Comparison of ENCODE assay signal across 18 mouse cellular contexts in the genomic region with DNA sequence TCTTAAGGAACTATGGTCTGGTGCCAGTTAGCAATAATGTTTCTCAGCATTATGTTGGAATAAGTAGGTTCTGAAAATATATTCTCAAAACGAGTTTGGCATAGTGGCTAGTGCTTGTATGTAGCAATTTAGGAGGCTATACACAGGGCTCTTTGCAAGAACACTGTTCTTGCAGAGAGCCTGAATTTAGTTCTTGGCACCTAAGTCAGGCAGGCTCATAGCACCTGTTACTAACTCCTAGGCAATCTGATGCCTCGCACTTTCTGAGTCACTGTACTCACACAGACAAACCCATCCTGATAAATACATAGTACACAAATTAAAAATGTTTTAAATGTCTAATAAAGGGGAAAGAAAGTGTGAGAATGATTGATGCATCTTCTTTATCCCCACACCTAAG. TPM values are rescaled to one million over a fixed set of nuclear protein-coding genes. Genes with fewer than 3 reads are reported as not detected.
A peak's percentile ranks its signal among the peaks of the same experiment; 100 is the strongest.
DNase-seq lines count a peak whose midpoint lies in the region; TF ChIP-seq lines count a peak whose summit lies in the region.
"Had no signal": no experiment of that assay in that cellular context is flagged by ENCODE, and none has a peak within 500 bp of the region (broad histone marks: within the 10 kb centered on the region; RNA-seq: fewer than 3 reads in every experiment).

No protein-coding gene starts in this region.

- TF ChIP-seq CTCF in layer of hippocampus, adult 2 months (conservative IDR thresholded peaks at IDR 0.05) = no peak

- peak overlapping the region; percentile 32; the same call in 1 of the 2 replicates for H3K27ac ChIP-seq in layer of hippocampus, adult 2 months
- H3K27ac ChIP-seq: embryonic facial prominence, embryonic 12.5 days; embryonic facial prominence, embryonic 15.5 days; hindbrain, embryonic 12.5 days; hindbrain, embryonic 15.5 days had no signal

- H3K4me3 ChIP-seq in layer of hippocampus, adult 2 months = no peak overlapping the region
- H3K4me3 ChIP-seq: embryonic facial prominence, embryonic 12.5 days; embryonic facial prominence, embryonic 15.5 days; hindbrain, embryonic 12.5 days; hindbrain, embryonic 15.5 days had no signal

- DNase-seq in gastrocnemius, adult 18-20 months (ENCODE audit: low spot score) = peak; percentile 52
- no peak for DNase-seq in gastrocnemius, postnatal 4 days (ENCODE audit: low spot score in 2 of 2)
- DNase-seq in layer of hippocampus, adult 2 months (ENCODE audit: low spot score in 2 of 2) = no peak
- DNase-seq in layer of hippocampus, postnatal 36 days = no peak
- peak; percentile 70 for DNase-seq in skeletal muscle tissue, adult 2 months (ENCODE audit: low read depth, low spot score)
- DNase-seq in left cerebral cortex, adult 11 months (ENCODE audit: low spot score) = no peak
- DNase-seq: adrenal gland, postnatal 10 days; adrenal gland, postnatal 36 days; B cell, adult 2 months; cerebellum, adult 11 months; cerebellum, adult 9-11 months; forebrain, postnatal 0 days; gastrocnemius, postnatal 36 days; heart, adult 11 months had no signal

RNA-seq across cellular contexts. Expression of a gene that starts 33.2 kb away (rescaled TPM):
- 10 to 100 TPM; 71.6 to 89.3 TPM for total RNA-seq in gastrocnemius, adult 18-20 months (2021)
- 100 to 1,000 TPM; 122 to 125 TPM for total RNA-seq in gastrocnemius, postnatal 4 days (2021)
- 100 to 1,000 TPM; 131 to 133 TPM for total RNA-seq in layer of hippocampus, adult 2 months (2021)
- total RNA-seq in layer of hippocampus, postnatal 36 days (2021) = 100 to 1,000 TPM; 136 to 137 TPM

Comparison
In these comparisons a context has a peak if more than half of its experiments do, and no peak if none do; other contexts are left out.
1. DNase-seq: peak in gastrocnemius, adult 18-20 months (single experiment) and skeletal muscle tissue, adult 2 months (single experiment); none in gastrocnemius, postnatal 4 days (0 of 2), layer of hippocampus, adult 2 months (0 of 2), layer of hippocampus, postnatal 36 days (0 of 2) and left cerebral cortex, adult 11 months (single experiment).